Mouse (Mus musculus) hindbrain, embryonic 13.5 days (tissue): Measurements from ENCODE around the gene Csn1s2b. TPM values are rescaled to one million over a fixed set of nuclear protein-coding genes. Genes with fewer than 3 reads are reported as not detected.
"Not testable (repeated sequence)": the region's sequence is repeated elsewhere in the genome, so short reads cannot be mapped to it uniquely, and the experiment has no call there.

Experiments
- ATAC-seq: fragments of 200-750 bp; cut with Nextera tagmentation; 2 replicates; pipeline ENCODE4 v1.8.0; 2017; ENCODE audit warnings: moderate TSS enrichment; ENCODE audit not compliant: low FRiP score
- H3K27ac ChIP-seq: fragments of 300-500 bp; sonication (generic); 2 replicates; pipeline ENCODE4 v1.5.1; 2015; ENCODE audit warnings: inconsistent platforms, mild to moderate bottlenecking, moderate library complexity
- H3K27me3 ChIP-seq: fragments of 300-500 bp; sonication (generic); 2 replicates; pipeline ENCODE4 v1.6.1; 2015; ENCODE audit warnings: mild to moderate bottlenecking, inconsistent platforms
- H3K36me3 ChIP-seq: fragments of 300-500 bp; sonication (generic); 2 replicates; pipeline ENCODE4 v1.6.1; 2015; ENCODE audit warnings: mild to moderate bottlenecking, inconsistent platforms
- H3K4me1 ChIP-seq: fragments of 300-500 bp; sonication (generic); replicated peaks from 2 replicates; pipeline ENCODE4 v1.6.1; 2015; ENCODE audit warnings: inconsistent platforms
- H3K4me2 ChIP-seq: fragments of 300-500 bp; sonication (generic); 2 replicates; pipeline ENCODE4 v1.6.1; 2015; ENCODE audit warnings: inconsistent platforms, mild to moderate bottlenecking, moderate library complexity
- H3K4me3 ChIP-seq: fragments of 300-500 bp; sonication (generic); 2 replicates; pipeline ENCODE4 v1.5.1; 2015; ENCODE audit warnings: mild to moderate bottlenecking, inconsistent platforms
- H3K9ac ChIP-seq: fragments of 300-500 bp; sonication (generic); 2 replicates; pipeline ENCODE4 v1.6.1; 2015; ENCODE audit warnings: mild to moderate bottlenecking, inconsistent platforms
- H3K9me3 ChIP-seq: fragments of 300-500 bp; sonication (generic); 2 replicates; pipeline ENCODE4 v1.6.1; 2016; ENCODE audit warnings: inconsistent platforms
- WGBS: fragments of 180-500 bp; shearing (Covaris S2); methylation state at CpG from one replicate; pipeline ENCODE4 v1.1.7; 2015; 5-methylcytosine and 5-hydroxymethylcytosine counted together
- polyA plus RNA-seq: library from polyadenylated mRNA; unstranded; fragments of >200 nt; fragmentation: Nextera tagmentation; extraction: Ambion mirVana; gene quantifications from 2 replicates; pipeline ENCODE4 v1.2.1, GENCODE M21; 2015

Gene Csn1s2b
- polyA plus RNA-seq: not detected in 2 replicates

- no peaks in the 10 kb centered on the region for H3K36me3 ChIP-seq
- no peak within 1 kb of the TSS for H3K4me2 ChIP-seq
- no peak for ATAC-seq
- H3K27ac ChIP-seq: no peak within 1 kb of the TSS
- H3K4me1 ChIP-seq: no peaks in the 10 kb centered on the region
- no peaks in the 10 kb centered on the region for H3K27me3 ChIP-seq
- H3K4me3 ChIP-seq: no peak within 1 kb of the TSS
- no peaks in the 10 kb centered on the region for H3K9me3 ChIP-seq
- H3K9ac ChIP-seq: no peak within 1 kb of the TSS
- WGBS: 79% methylated on average over 2 of the region's 2 CpGs
Measured at GRCm38 (mm10) chr5:87807782-87808181, at the start of gene Csn1s2b. Gene Csn1s2b (plus strand): TSS chr5:87808082.

- ATAC-seq: no peak
- no peaks in the 10 kb centered on the region for H3K27me3 ChIP-seq
- 89% methylated on average over 3 of the region's 3 CpGs for WGBS
- no peaks in the 10 kb centered on the region for H3K36me3 ChIP-seq
- no peaks in the 10 kb centered on the region for H3K4me1 ChIP-seq
- H3K4me3 ChIP-seq: no peak overlapping the region
- H3K27ac ChIP-seq: no peak overlapping the region
- no peak overlapping the region for H3K4me2 ChIP-seq
- no peak overlapping the region for H3K9ac ChIP-seq
- no peaks in the 10 kb centered on the region for H3K9me3 ChIP-seq
Measured at GRCm38 (mm10) chr5:87764546-87764945, 43.3 kb upstream of the Csn1s2b start.

GRCm38 (mm10) chr5:87772151-87772550, 35.7 kb upstream of the Csn1s2b start:
- H3K9ac ChIP-seq, H3K9me3 ChIP-seq, H3K4me1 ChIP-seq, H3K27ac ChIP-seq, H3K4me2 ChIP-seq, ATAC-seq, H3K36me3 ChIP-seq, H3K27me3 ChIP-seq, H3K4me3 ChIP-seq: not testable (repeated sequence)
- 25% methylated on average over 2 of the region's 2 CpGs for WGBS

- Histone ChIP-seq H3K9me3 (no peaks in the 10 kb centered on the region), H3K9ac (no peak within 1 kb of the TSS), H3K27ac (no peak within 1 kb of the TSS), H3K4me2 (no peak within 1 kb of the TSS), H3K36me3 (no peaks in the 10 kb centered on the region), H3K27me3 (no peaks in the 10 kb centered on the region), H3K4me3 (no peak within 1 kb of the TSS), H3K4me1 (no peaks in the 10 kb centered on the region)
- no peak for ATAC-seq
- WGBS: 94% methylated on average over 1 of the region's 1 CpGs
Measured at GRCm38 (mm10) chr5:87774267-87774666, 33.6 kb upstream of the Csn1s2b start, which contains the start of gene Csn1s2a. Gene Csn1s2a (plus strand): TSS chr5:87774567.

GRCm38 (mm10) chr5:87782731-87783130, 25.2 kb upstream of the Csn1s2b start:
- no peaks in the 10 kb centered on the region for H3K9me3 ChIP-seq
- H3K4me3 ChIP-seq: no peak overlapping the region
- no peak overlapping the region for H3K9ac ChIP-seq
- no peaks in the 10 kb centered on the region for H3K36me3 ChIP-seq
- no peaks in the 10 kb centered on the region for H3K27me3 ChIP-seq
- no peak overlapping the region for H3K27ac ChIP-seq
- 68% methylated on average over 4 of the region's 4 CpGs for WGBS
- ATAC-seq: no peak
- no peaks in the 10 kb centered on the region for H3K4me1 ChIP-seq
- H3K4me2 ChIP-seq: no peak overlapping the region

- Histone ChIP-seq H3K4me2 (no peak overlapping the region), H3K27ac (no peak overlapping the region), H3K4me3 (no peak overlapping the region), H3K9ac (no peak overlapping the region), H3K9me3 (no peaks in the 10 kb centered on the region), H3K36me3 (no peaks in the 10 kb centered on the region), H3K27me3 (no peaks in the 10 kb centered on the region), H3K4me1 (no peaks in the 10 kb centered on the region)
- 66% methylated on average over 2 of the region's 2 CpGs for WGBS
- ATAC-seq: no peak
Measured at GRCm38 (mm10) chr5:87809253-87809652, 1.4 kb downstream of the Csn1s2b start.

- Histone ChIP-seq H3K9ac (no peak within 1 kb of the TSS), H3K4me2 (no peak within 1 kb of the TSS), H3K36me3 (no peaks in the 10 kb centered on the region), H3K4me3 (no peak within 1 kb of the TSS), H3K4me1 (no peaks in the 10 kb centered on the region), H3K27me3 (no peaks in the 10 kb centered on the region), H3K27ac (no peak within 1 kb of the TSS), H3K9me3 (no peaks in the 10 kb centered on the region)
- WGBS: 83% methylated on average over 1 of the region's 1 CpGs
- ATAC-seq: no peak
Measured at GRCm38 (mm10) chr5:87825386-87825785, 17.5 kb downstream of the Csn1s2b start, which contains the start of gene Prr27. Gene Prr27 (plus strand): TSS chr5:87825686.

GRCm38 (mm10) chr5:87855136-87855716, 47.3 kb downstream of the Csn1s2b start:
- H3K9ac ChIP-seq: no peak overlapping the region
- H3K4me3 ChIP-seq: no peak overlapping the region
- no peaks in the 10 kb centered on the region for H3K27me3 ChIP-seq
- H3K36me3 ChIP-seq: no peaks in the 10 kb centered on the region
- H3K4me1 ChIP-seq: no peaks in the 10 kb centered on the region
- no peak for ATAC-seq
- 79% methylated on average over 3 of the region's 3 CpGs for WGBS
- no peaks in the 10 kb centered on the region for H3K9me3 ChIP-seq
- no peak overlapping the region for H3K27ac ChIP-seq
- no peak overlapping the region for H3K4me2 ChIP-seq

GRCm38 (mm10) chr5:87870084-87870483, 62.2 kb downstream of the Csn1s2b start:
- Histone ChIP-seq H3K27ac (no peak overlapping the region), H3K4me2 (no peak overlapping the region), H3K4me1 (no peaks in the 10 kb centered on the region), H3K27me3 (no peaks in the 10 kb centered on the region), H3K4me3 (no peak overlapping the region), H3K9ac (no peak overlapping the region), H3K36me3 (no peaks in the 10 kb centered on the region), H3K9me3 (no peaks in the 10 kb centered on the region)
- ATAC-seq: no peak
- WGBS: 53% methylated on average over 2 of the region's 2 CpGs

- Histone ChIP-seq H3K4me1 (no peaks in the 10 kb centered on the region), H3K9ac (no peak overlapping the region), H3K9me3 (no peaks in the 10 kb centered on the region), H3K27ac (no peak overlapping the region), H3K27me3 (no peaks in the 10 kb centered on the region), H3K36me3 (no peaks in the 10 kb centered on the region), H3K4me3 (no peak overlapping the region), H3K4me2 (no peak overlapping the region)
- ATAC-seq: no peak
- WGBS: 36% methylated on average over 4 of the region's 4 CpGs
Measured at GRCm38 (mm10) chr5:87871423-87871822, 63.5 kb downstream of the Csn1s2b start.

Other genes starting within 250 kb of the Csn1s2b start
- gene Sult1d1, start 239.1 kb upstream of the Csn1s2b start, polyA plus RNA-seq: not detected in 2 replicates
- gene Sult1e1, start 216.5 kb upstream of the Csn1s2b start, polyA plus RNA-seq: not detected in 2 replicates
- gene Csn1s1, start 141.9 kb upstream of the Csn1s2b start, polyA plus RNA-seq: not detected in 2 replicates
- gene Csn2, start 108.5 kb upstream of the Csn1s2b start, polyA plus RNA-seq: not detected in 2 replicates
- gene Csn1s2a, start 33.5 kb upstream of the Csn1s2b start, polyA plus RNA-seq: not detected in 2 replicates
- not detected in 2 replicates for gene Prr27, start 17.6 kb downstream of the Csn1s2b start, polyA plus RNA-seq
- not detected in 2 replicates for gene Odam, start 76.9 kb downstream of the Csn1s2b start, polyA plus RNA-seq
- gene Csn3, start 117.5 kb downstream of the Csn1s2b start, polyA plus RNA-seq: not detected in 2 replicates
- not detected in 2 replicates for gene 2310003L06Rik, start 161.4 kb downstream of the Csn1s2b start, polyA plus RNA-seq
- not detected in 2 replicates for gene Gm28434, start 161.4 kb downstream of the Csn1s2b start, polyA plus RNA-seq
- not detected in 2 replicates for gene Cabs1, start 171.4 kb downstream of the Csn1s2b start, polyA plus RNA-seq
- not detected in 2 replicates for gene Smr3a, start 194.5 kb downstream of the Csn1s2b start, polyA plus RNA-seq